Mouse (Mus musculus) intestine, embryonic 15.5 days (tissue): ENCODE results near the gene Sdk1. TPM values are rescaled to one million over a fixed set of nuclear protein-coding genes. Genes with fewer than 3 reads are reported as not detected.

Experiments
- ATAC-seq: fragments of 200-750 bp; cut with Nextera tagmentation; 2 replicates; pipeline ENCODE4 v1.8.0; 2017; ENCODE audit warnings: moderate TSS enrichment, moderate library complexity
- H3K27ac ChIP-seq: fragments of 300-500 bp; sonication (generic); 2 replicates; pipeline ENCODE4 v1.5.1; 2015; ENCODE audit warnings: mild to moderate bottlenecking, inconsistent platforms
- H3K27me3 ChIP-seq: fragments of 300-500 bp; sonication (generic); replicated peaks from 2 replicates; pipeline ENCODE4 v1.6.1; 2015; ENCODE audit warnings: inconsistent platforms
- H3K36me3 ChIP-seq: fragments of 300-500 bp; sonication (generic); 2 replicates; pipeline ENCODE4 v1.6.1; 2015; ENCODE audit warnings: inconsistent platforms
- H3K4me1 ChIP-seq: fragments of 300-500 bp; sonication (generic); replicated peaks from 2 replicates; pipeline ENCODE4 v1.6.1; 2015; ENCODE audit warnings: inconsistent platforms
- H3K4me2 ChIP-seq: fragments of 300-500 bp; sonication (generic); replicated peaks from 2 replicates; pipeline ENCODE4 v1.6.1; 2015; ENCODE audit warnings: mild to moderate bottlenecking, inconsistent platforms
- H3K4me3 ChIP-seq: fragments of 300-500 bp; sonication (generic); replicated peaks from 2 replicates; pipeline ENCODE4 v1.5.1; 2015; ENCODE audit warnings: inconsistent platforms
- H3K9ac ChIP-seq: fragments of 300-500 bp; sonication (generic); 2 replicates; pipeline ENCODE4 v1.6.1; 2015; ENCODE audit warnings: inconsistent platforms
- H3K9me3 ChIP-seq: fragments of 300-500 bp; sonication (generic); 2 replicates; pipeline ENCODE4 v1.6.1; 2016; ENCODE audit warnings: inconsistent platforms
- WGBS: fragments of 180-500 bp; shearing (Covaris S2); methylation state at CpG from one replicate; pipeline ENCODE4 v1.1.7; 2015; 5-methylcytosine and 5-hydroxymethylcytosine counted together
- polyA plus RNA-seq: library from polyadenylated mRNA; unstranded; fragments of >200 nt; fragmentation: Nextera tagmentation; extraction: Ambion mirVana; gene quantifications from 2 replicates; pipeline ENCODE4 v1.2.1, GENCODE M21; 2015

Sdk1 gene
- polyA plus RNA-seq, 1 experiment from 2014 or later: 2.5 TPM

- ATAC-seq: no peak
- Histone ChIP-seq H3K4me2 (no peak overlapping the region), H3K9me3 (no peaks in the 10 kb centered on the region), H3K27ac (no peak overlapping the region), H3K9ac (no peak overlapping the region), H3K4me1 (peaks cover 7% of the 10 kb centered on the region), H3K27me3 (no peaks in the 10 kb centered on the region), H3K4me3 (no peak overlapping the region), H3K36me3 (no peaks in the 10 kb centered on the region)
- 72% methylated on average over 5 of the region's 5 CpGs for WGBS
Measured at GRCm38 (mm10) chr5:141345476-141345875, 104.2 kb downstream of the Sdk1 start.

GRCm38 (mm10) chr5:141362676-141363075 lies 121.4 kb downstream of the Sdk1 start:
- 51% methylated on average over 2 of the region's 2 CpGs for WGBS
- no peaks in the 10 kb centered on the region for H3K36me3 ChIP-seq
- no peak overlapping the region for H3K4me3 ChIP-seq
- no peak for ATAC-seq
- H3K4me2 ChIP-seq: no peak overlapping the region
- no peak overlapping the region for H3K9ac ChIP-seq
- no peaks in the 10 kb centered on the region for H3K4me1 ChIP-seq
- H3K27me3 ChIP-seq: no peaks in the 10 kb centered on the region
- no peaks in the 10 kb centered on the region for H3K9me3 ChIP-seq
- no peak overlapping the region for H3K27ac ChIP-seq

GRCm38 (mm10) chr5:141363956-141364355 lies 122.7 kb downstream of the Sdk1 start:
- no peaks in the 10 kb centered on the region for H3K27me3 ChIP-seq
- H3K4me1 ChIP-seq: 0 out of 2 replicates have a peak, but pooled peaks cover 3% of the 10 kb centered on the region
- H3K4me3 ChIP-seq: no peak overlapping the region
- H3K9ac ChIP-seq: no peak overlapping the region
- no peaks in the 10 kb centered on the region for H3K9me3 ChIP-seq
- no peaks in the 10 kb centered on the region for H3K36me3 ChIP-seq
- 87% methylated on average over 3 of the region's 3 CpGs for WGBS
- ATAC-seq: no peak
- H3K4me2 ChIP-seq: no peak overlapping the region
- no peak overlapping the region for H3K27ac ChIP-seq

GRCm38 (mm10) chr5:141368567-141368966 lies 127.3 kb downstream of the Sdk1 start:
- Histone ChIP-seq H3K27ac (no peak overlapping the region), H3K36me3 (no peaks in the 10 kb centered on the region), H3K4me3 (no peak overlapping the region), H3K27me3 (no peaks in the 10 kb centered on the region), H3K4me1 (peaks cover 6% of the 10 kb centered on the region; the same call in 1 of the 2 replicates), H3K9me3 (no peaks in the 10 kb centered on the region), H3K4me2 (no peak overlapping the region), H3K9ac (no peak overlapping the region)
- ATAC-seq: no peak
- WGBS: 43% methylated on average over 4 of the region's 4 CpGs

- Histone ChIP-seq H3K4me3 (no peak overlapping the region), H3K9me3 (no peaks in the 10 kb centered on the region), H3K4me2 (no peak overlapping the region), H3K27me3 (no peaks in the 10 kb centered on the region), H3K27ac (no peak overlapping the region), H3K36me3 (no peaks in the 10 kb centered on the region), H3K4me1 (peaks cover 15% of the 10 kb centered on the region; the same call in 1 of the 2 replicates), H3K9ac (no peak overlapping the region)
- no peak for ATAC-seq
- WGBS: 72% methylated on average over 2 of the region's 2 CpGs
Measured at GRCm38 (mm10) chr5:141374797-141375196, 133.5 kb downstream of the Sdk1 start.

GRCm38 (mm10) chr5:141379836-141380773 lies 138.8 kb downstream of the Sdk1 start:
- peak; percentile 74 for ATAC-seq
- Histone ChIP-seq H3K27me3 (no peaks in the 10 kb centered on the region), H3K4me3 (no peak overlapping the region; the same call in 1 of the 2 replicates), H3K36me3 (no peaks in the 10 kb centered on the region), H3K27ac (peak overlapping the region; percentile 65; the same call in 1 of the 2 replicates), H3K9me3 (no peaks in the 10 kb centered on the region), H3K9ac (no peak overlapping the region; the same call in 1 of the 2 replicates), H3K4me2 (peak overlapping the region; percentile 39), H3K4me1 (peaks cover 12% of the 10 kb centered on the region; the same call in 1 of the 2 replicates)
- WGBS: 45% methylated on average over 9 of the region's 9 CpGs

GRCm38 (mm10) chr5:141380774-141381156 lies 139.5 kb downstream of the Sdk1 start:
- peak; percentile 82 for ATAC-seq
- peak overlapping the region; percentile 65; the same call in 1 of the 2 replicates for H3K27ac ChIP-seq
- H3K4me3 ChIP-seq: no peak overlapping the region; the same call in 1 of the 2 replicates
- no peaks in the 10 kb centered on the region for H3K27me3 ChIP-seq
- H3K4me2 ChIP-seq: peak overlapping the region; percentile 39
- H3K9ac ChIP-seq: no peak overlapping the region; the same call in 1 of the 2 replicates
- no peaks in the 10 kb centered on the region for H3K9me3 ChIP-seq
- no peaks in the 10 kb centered on the region for H3K36me3 ChIP-seq
- 46% methylated on average over 3 of the region's 3 CpGs for WGBS
- peaks cover 10% of the 10 kb centered on the region; the same call in 1 of the 2 replicates for H3K4me1 ChIP-seq

- Histone ChIP-seq H3K36me3 (no peaks in the 10 kb centered on the region), H3K27me3 (no peaks in the 10 kb centered on the region), H3K4me1 (peaks cover 10% of the 10 kb centered on the region; the same call in 1 of the 2 replicates), H3K4me2 (no peak overlapping the region), H3K9ac (no peak overlapping the region), H3K4me3 (no peak overlapping the region), H3K9me3 (no peaks in the 10 kb centered on the region), H3K27ac (no peak overlapping the region)
- no peak for ATAC-seq
- WGBS: 74% methylated on average over 7 of the region's 7 CpGs
Measured at GRCm38 (mm10) chr5:141381581-141381980, 140.3 kb downstream of the Sdk1 start.

- Histone ChIP-seq H3K36me3 (no peaks in the 10 kb centered on the region), H3K27ac (no peak overlapping the region), H3K4me3 (no peak overlapping the region), H3K27me3 (no peaks in the 10 kb centered on the region), H3K4me1 (peaks cover 8% of the 10 kb centered on the region; the same call in 1 of the 2 replicates), H3K9me3 (no peaks in the 10 kb centered on the region), H3K9ac (no peak overlapping the region), H3K4me2 (no peak overlapping the region)
- 88% methylated on average over 5 of the region's 5 CpGs for WGBS
- ATAC-seq: no peak
Measured at GRCm38 (mm10) chr5:141382246-141382835, 141.1 kb downstream of the Sdk1 start.

GRCm38 (mm10) chr5:141388451-141388850 lies 147.2 kb downstream of the Sdk1 start:
- H3K27ac ChIP-seq: no peak overlapping the region
- no peaks in the 10 kb centered on the region for H3K9me3 ChIP-seq
- H3K4me1 ChIP-seq: no peaks in the 10 kb centered on the region
- WGBS: 63% methylated on average over 2 of the region's 2 CpGs
- H3K36me3 ChIP-seq: no peaks in the 10 kb centered on the region
- H3K27me3 ChIP-seq: no peaks in the 10 kb centered on the region
- no peak overlapping the region for H3K4me2 ChIP-seq
- H3K9ac ChIP-seq: no peak overlapping the region
- no peak for ATAC-seq
- H3K4me3 ChIP-seq: no peak overlapping the region

GRCm38 (mm10) chr5:141390541-141390940 lies 149.3 kb downstream of the Sdk1 start:
- Histone ChIP-seq H3K36me3 (no peaks in the 10 kb centered on the region), H3K9me3 (no peaks in the 10 kb centered on the region), H3K27me3 (no peaks in the 10 kb centered on the region), H3K4me3 (no peak overlapping the region), H3K4me1 (no peaks in the 10 kb centered on the region), H3K4me2 (no peak overlapping the region), H3K9ac (no peak overlapping the region), H3K27ac (no peak overlapping the region)
- 69% methylated on average over 4 of the region's 4 CpGs for WGBS
- no peak for ATAC-seq

- H3K4me2 ChIP-seq: no peak overlapping the region
- no peak overlapping the region for H3K9ac ChIP-seq
Measured at GRCm38 (mm10) chr5:141391153-141391552, 149.9 kb downstream of the Sdk1 start.

More at GRCm38 (mm10) chr5:141391153-141391552, 149.9 kb downstream of the Sdk1 start:
- no peaks in the 10 kb centered on the region for H3K27me3 ChIP-seq
- no peaks in the 10 kb centered on the region for H3K36me3 ChIP-seq
- no peak for ATAC-seq
- no peaks in the 10 kb centered on the region for H3K9me3 ChIP-seq
- H3K27ac ChIP-seq: no peak overlapping the region
- WGBS: 62% methylated on average over 5 of the region's 5 CpGs
- H3K4me1 ChIP-seq: no peaks in the 10 kb centered on the region
- no peak overlapping the region for H3K4me3 ChIP-seq
